In the genomic region with DNA sequence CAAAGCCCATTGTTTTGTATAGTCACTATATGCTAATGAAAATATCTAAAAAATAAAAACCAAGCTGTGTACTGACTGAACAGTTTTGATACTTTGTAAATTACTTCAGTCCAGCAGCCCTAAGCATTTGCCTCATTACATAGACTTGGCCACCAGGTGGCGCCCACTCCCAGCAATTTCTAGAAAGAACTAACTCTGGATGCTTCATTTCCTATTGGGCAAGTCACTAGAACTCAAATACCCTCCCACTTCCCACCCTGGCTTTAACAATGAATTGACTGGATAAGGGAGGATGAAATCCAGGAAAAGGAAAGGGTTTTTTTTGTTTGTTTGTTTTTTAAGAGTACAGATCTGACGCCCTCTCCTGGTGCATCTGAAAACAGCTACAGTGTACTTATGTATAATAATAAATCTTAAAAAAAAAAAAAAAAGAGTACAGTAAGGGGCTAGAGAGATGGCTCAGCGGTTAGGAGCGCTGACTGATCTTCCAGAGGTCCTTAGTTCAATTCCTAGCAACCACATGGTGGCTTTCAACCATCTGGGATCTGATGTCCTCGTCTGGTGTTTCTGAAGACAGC, we compare ENCODE assay signal across 9 mouse cellular contexts. TPM values are rescaled to one million over a fixed set of nuclear protein-coding genes. Genes with fewer than 3 reads are reported as not detected.
DNase-seq lines count a peak whose midpoint lies in the region; ATAC-seq and TF ChIP-seq lines count a peak whose summit lies in the region.
"Had no signal": no experiment of that assay in that cellular context is flagged by ENCODE, and none has a peak within 500 bp of the region (broad histone marks: within the 10 kb centered on the region; RNA-seq: fewer than 3 reads in every experiment).

No protein-coding gene starts in this region.

- no peak overlapping the region for H3K27ac ChIP-seq in embryonic facial prominence, embryonic 10.5 days (replicated peaks)
- H3K27ac ChIP-seq in heart, adult 2 months: no peak overlapping the region
- H3K27ac ChIP-seq in kidney, embryonic 16.5 days (ENCODE audit: low read length): no peak overlapping the region
- H3K27ac ChIP-seq in liver, adult 2 months (replicated peaks; ENCODE audit: insufficient read depth, low read depth, low read length): no peak overlapping the region
- no peak overlapping the region for H3K27ac ChIP-seq in stomach, embryonic 14.5 days (ENCODE audit: low read length)
- H3K27ac ChIP-seq: embryonic facial prominence, embryonic 13.5 days had no signal

- 45% methylated on average over 5 of the region's 5 CpGs for WGBS in embryonic facial prominence, embryonic 10.5 days
- WGBS in heart, adult 2 months: 23% methylated on average over 5 of the region's 5 CpGs
- WGBS in kidney, embryonic 16.5 days: 44% methylated on average over 5 of the region's 5 CpGs
- 42% methylated on average over 5 of the region's 5 CpGs for WGBS in liver, adult 2 months
- 38% methylated on average over 5 of the region's 5 CpGs for WGBS in stomach, embryonic 14.5 days

- peak; percentile 90 to 91 for DNase-seq in B cell, adult 2 months
- peak; percentile 84 for DNase-seq in adrenal gland, postnatal 25 days
- DNase-seq in embryonic facial prominence, embryonic 10.5 days (ENCODE audit: low spot score): peak; percentile 86
- DNase-seq in heart, adult 2 months: peak; percentile 83 to 88
- DNase-seq in liver, adult 2 months (ENCODE audit: extremely low read depth, low read depth, low spot score): peak; percentile 43
- peak; percentile 83 for DNase-seq in neural tube, embryonic 10.5 days (ENCODE audit: extremely low spot score, low spot score)

- H3K4me3 ChIP-seq in embryonic facial prominence, embryonic 10.5 days: no peak overlapping the region
- H3K4me3 ChIP-seq in heart, adult 2 months: no peak overlapping the region
- H3K4me3 ChIP-seq in kidney, embryonic 16.5 days (ENCODE audit: low read length): no peak overlapping the region
- H3K4me3 ChIP-seq in liver, adult 2 months (ENCODE audit: insufficient read depth, low read depth, low read length): no peak overlapping the region
- H3K4me3 ChIP-seq in stomach, embryonic 14.5 days (ENCODE audit: low read depth, low read length): no peak overlapping the region
- H3K4me3 ChIP-seq: embryonic facial prominence, embryonic 13.5 days had no signal

- peak; percentile 88 for TF ChIP-seq CTCF in heart, adult 2 months (IDR thresholded peaks at IDR 0.05)
- peak; percentile 75 for TF ChIP-seq CTCF in liver, adult 2 months (IDR thresholded peaks at IDR 0.05; ENCODE audit: low read depth, low read length)

- no peak overlapping the region for H3K4me2 ChIP-seq in kidney, embryonic 16.5 days (replicated peaks; ENCODE audit: low read depth, low read length)
- H3K4me2 ChIP-seq in stomach, embryonic 14.5 days (replicated peaks; ENCODE audit: low read depth, low read length): no peak overlapping the region
- H3K4me2 ChIP-seq: embryonic facial prominence, embryonic 13.5 days had no signal

- ATAC-seq in kidney, embryonic 16.5 days (ENCODE audit: low FRiP score, low TSS enrichment): peak; percentile 69
- peak; percentile 18; the same call in 1 of the 2 replicates for ATAC-seq in stomach, embryonic 14.5 days (ENCODE audit: insufficient number of reproducible peaks, insufficient read depth, low FRiP score, low read depth)

- TF ChIP-seq POLR2A in heart, adult 2 months (IDR thresholded peaks at IDR 0.05; ENCODE audit: insufficient read depth, low read depth, low read length): no peak
- no peak for TF ChIP-seq POLR2A in liver, adult 2 months (IDR thresholded peaks at IDR 0.05; ENCODE audit: extremely low read depth, insufficient read depth, low read length)

- H3K79me2 ChIP-seq in heart, adult 2 months (replicated peaks; ENCODE audit: control insufficient read depth, insufficient read depth, low read length): no peaks in the 10 kb centered on the region
- H3K79me2 ChIP-seq in liver, adult 2 months (ENCODE audit: control insufficient read depth, insufficient read depth, low read length): no peaks in the 10 kb centered on the region

- H3K9ac ChIP-seq in heart, adult 2 months (ENCODE audit: low read depth, low read length): no peak overlapping the region
- no peak overlapping the region for H3K9ac ChIP-seq in kidney, embryonic 16.5 days (replicated peaks; ENCODE audit: low read length)
- H3K9ac ChIP-seq in liver, adult 2 months (ENCODE audit: low read depth, low read length): no peak overlapping the region
- no peak overlapping the region for H3K9ac ChIP-seq in stomach, embryonic 14.5 days (replicated peaks; ENCODE audit: low read depth, low read length)
- H3K9ac ChIP-seq: embryonic facial prominence, embryonic 13.5 days had no signal

- H3K4me1 ChIP-seq in embryonic facial prominence, embryonic 10.5 days: no peaks in the 10 kb centered on the region
- H3K4me1 ChIP-seq in heart, adult 2 months (ENCODE audit: control insufficient read depth, insufficient read depth, low read length): peaks cover 1% of the 10 kb centered on the region; the same call in 1 of the 2 replicates
- no peaks in the 10 kb centered on the region for H3K4me1 ChIP-seq in kidney, embryonic 16.5 days (ENCODE audit: insufficient read depth, low read length)
- H3K4me1 ChIP-seq in liver, adult 2 months (ENCODE audit: control insufficient read depth, insufficient read depth, low read length): no peaks in the 10 kb centered on the region
- no peaks in the 10 kb centered on the region for H3K4me1 ChIP-seq in stomach, embryonic 14.5 days (ENCODE audit: control insufficient read depth, insufficient read depth, low read length)
- H3K4me1 ChIP-seq: embryonic facial prominence, embryonic 13.5 days had no signal

- H3K36me3 ChIP-seq in embryonic facial prominence, embryonic 10.5 days (replicated peaks): no peaks in the 10 kb centered on the region
- no peaks in the 10 kb centered on the region for H3K36me3 ChIP-seq in heart, adult 2 months (ENCODE audit: control insufficient read depth, insufficient read depth, low read length)
- H3K36me3 ChIP-seq in kidney, embryonic 16.5 days (ENCODE audit: insufficient read depth, low read length): no peaks in the 10 kb centered on the region
- no peaks in the 10 kb centered on the region for H3K36me3 ChIP-seq in liver, adult 2 months (ENCODE audit: control insufficient read depth, insufficient read depth, low read length)
- no peaks in the 10 kb centered on the region for H3K36me3 ChIP-seq in stomach, embryonic 14.5 days (ENCODE audit: control insufficient read depth, insufficient read depth, low read length)
- H3K36me3 ChIP-seq: embryonic facial prominence, embryonic 13.5 days had no signal

- no peaks in the 10 kb centered on the region for H3K9me3 ChIP-seq in embryonic facial prominence, embryonic 10.5 days
- no peaks in the 10 kb centered on the region for H3K9me3 ChIP-seq in kidney, embryonic 16.5 days (ENCODE audit: low read length)
- H3K9me3 ChIP-seq in stomach, embryonic 14.5 days (ENCODE audit: control insufficient read depth, low read depth, low read length): no peaks in the 10 kb centered on the region
- H3K9me3 ChIP-seq: embryonic facial prominence, embryonic 13.5 days had no signal

- peak; percentile 47; the same call in 1 of the 2 replicates for TF ChIP-seq EP300 in heart, adult 2 months (IDR thresholded peaks at IDR 0.05; ENCODE audit: insufficient read depth, low read depth, low read length)

- intact Hi-C loops in heart, adult 2 months (cut with DNase I): loop anchor here (1.0 to 10.0 kb wide), 4 partner anchors 115 to 1432 kb away; a partner anchor contains a TSS

- no peaks in the 10 kb centered on the region for H3K27me3 ChIP-seq in embryonic facial prominence, embryonic 10.5 days (replicated peaks; ENCODE audit: low read depth, poor library complexity, severe bottlenecking)
- no peaks in the 10 kb centered on the region for H3K27me3 ChIP-seq in heart, adult 2 months (ENCODE audit: control insufficient read depth, insufficient read depth, low read length)
- H3K27me3 ChIP-seq in kidney, embryonic 16.5 days (ENCODE audit: insufficient read depth, low read length): no peaks in the 10 kb centered on the region
- no peaks in the 10 kb centered on the region for H3K27me3 ChIP-seq in liver, adult 2 months (ENCODE audit: control insufficient read depth, insufficient read depth, low read length)
- no peaks in the 10 kb centered on the region for H3K27me3 ChIP-seq in stomach, embryonic 14.5 days (ENCODE audit: control insufficient read depth, insufficient read depth, low read length)
- H3K27me3 ChIP-seq: embryonic facial prominence, embryonic 13.5 days had no signal

RNA-seq across cellular contexts. Expression of a gene that starts 14.8 kb away (rescaled TPM):
- 42.9 and 48.4 TPM in 2 replicates for total RNA-seq in adrenal gland, postnatal 25 days (2021)
- polyA plus RNA-seq in embryonic facial prominence, embryonic 10.5 days (2016; fragmentation: Nextera tagmentation; extraction: Ambion mirVana): 30.0 and 32.9 TPM in 2 replicates
- 10 to 100 TPM; 10.9 to 12.7 TPM for total RNA-seq in heart, adult 2 months (2021)
- polyA plus RNA-seq in heart, adult 2 months (2012; rRNA removed): 2.8 and 6.4 TPM in 2 replicates
- polyA plus RNA-seq in kidney, embryonic 16.5 days (2015; fragmentation: Nextera tagmentation; extraction: Ambion mirVana): 19.8 and 24.3 TPM in 2 replicates
- total RNA-seq in liver, adult 2 months (2014; rRNA removed): 8.0 and 8.1 TPM in 2 replicates
- 1.5 and 1.6 TPM in 2 replicates for polyA plus RNA-seq in liver, adult 2 months (2012; rRNA removed)
- polyA plus RNA-seq in stomach, embryonic 14.5 days (2014; fragmentation: Nextera tagmentation; extraction: Ambion mirVana): 36.1 and 36.2 TPM in 2 replicates
